Mouse (Mus musculus) erythroblast, embryonic 14.5 days (primary cell): ENCODE results near the gene Epyc. TPM values are rescaled to one million over a fixed set of nuclear protein-coding genes. Genes with fewer than 3 reads are reported as not detected.

Experiments used
- H3K27me3 ChIP-seq: 2 replicates; pipeline ENCODE4 v1.6.1; 2012; ENCODE audit warnings: inconsistent platforms; ENCODE audit not compliant: control insufficient read depth
- H3K36me3 ChIP-seq: 2 replicates; pipeline ENCODE4 v1.6.1; 2012; ENCODE audit warnings: mild to moderate bottlenecking, inconsistent platforms; ENCODE audit not compliant: control insufficient read depth
- H3K4me1 ChIP-seq: 2 replicates; pipeline ENCODE4 v1.6.1; 2012; ENCODE audit warnings: inconsistent platforms; ENCODE audit not compliant: control insufficient read depth
- H3K4me3 ChIP-seq: replicated peaks from 2 replicates; pipeline ENCODE3; 2012; ENCODE audit warnings: moderate library complexity, mild to moderate bottlenecking, inconsistent platforms
- H3K9me3 ChIP-seq: 2 replicates; pipeline ENCODE4 v1.6.1; 2012; ENCODE audit warnings: low read length, inconsistent platforms, mixed read lengths; ENCODE audit not compliant: control insufficient read depth
- GATA1 ChIP-seq: IDR thresholded peaks from 2 replicates; pipeline ENCODE4 v1.6.1; 2012; ENCODE audit warnings: low read length, inconsistent platforms, mixed read lengths
- TAL1 ChIP-seq: IDR thresholded peaks from 3 replicates; pipeline ENCODE4 v1.6.1; 2012; ENCODE audit warnings: low read length, inconsistent platforms, mixed read lengths
- polyA plus RNA-seq: library from polyadenylated mRNA; stranded (reverse); fragments of >175 nt; gene quantifications from 2 replicates; pipeline ENCODE4 v1.2.3, GENCODE M21; 2012

Gene Epyc
- polyA plus RNA-seq, 1 experiment, result not detected

GRCm38 (mm10) chr10:97641926-97642325 lies 1.9 kb upstream of the Epyc start:
- H3K4me1 ChIP-seq, result no peaks in the 10 kb centered on the region
- TF ChIP-seq TAL1, result no peak
- no peak for TF ChIP-seq GATA1

GRCm38 (mm10) chr10:97650334-97650733 lies 6.5 kb downstream of the Epyc start:
- TF ChIP-seq TAL1 (no peak), GATA1 (no peak)

More at GRCm38 (mm10) chr10:97641926-97642325, 1.9 kb upstream of the Epyc start:
- H3K27me3 ChIP-seq, result no peaks in the 10 kb centered on the region
- H3K36me3 ChIP-seq, result no peaks in the 10 kb centered on the region
- H3K4me3 ChIP-seq, result no peak overlapping the region
- H3K9me3 ChIP-seq, result 0 out of 2 replicates have a peak, but pooled peaks cover 2% of the 10 kb centered on the region

GRCm38 (mm10) chr10:97659489-97659888 lies 15.6 kb downstream of the Epyc start:
- no peak for TF ChIP-seq TAL1
- TF ChIP-seq GATA1, result no peak
- no peak overlapping the region for H3K4me3 ChIP-seq
- no peaks in the 10 kb centered on the region for H3K36me3 ChIP-seq
- no peaks in the 10 kb centered on the region for H3K4me1 ChIP-seq
- H3K27me3 ChIP-seq, result no peaks in the 10 kb centered on the region
- H3K9me3 ChIP-seq, result no peaks in the 10 kb centered on the region

More at GRCm38 (mm10) chr10:97650334-97650733, 6.5 kb downstream of the Epyc start:
- H3K27me3 ChIP-seq, result no peaks in the 10 kb centered on the region
- H3K4me1 ChIP-seq, result no peaks in the 10 kb centered on the region
- no peak overlapping the region for H3K4me3 ChIP-seq
- H3K9me3 ChIP-seq, result no peaks in the 10 kb centered on the region
- H3K36me3 ChIP-seq, result no peaks in the 10 kb centered on the region

GRCm38 (mm10) chr10:97668656-97669055 lies 24.8 kb downstream of the Epyc start:
- Histone ChIP-seq H3K9me3 (peaks cover 3% of the 10 kb centered on the region; the same call in 1 of the 2 replicates), H3K4me1 (no peaks in the 10 kb centered on the region), H3K36me3 (no peaks in the 10 kb centered on the region), H3K4me3 (no peak overlapping the region), H3K27me3 (no peaks in the 10 kb centered on the region)
- TF ChIP-seq TAL1 (no peak), GATA1 (no peak)

- Histone ChIP-seq H3K36me3 (no peaks in the 10 kb centered on the region), H3K4me3 (no peak overlapping the region), H3K4me1 (no peaks in the 10 kb centered on the region), H3K27me3 (no peaks in the 10 kb centered on the region), H3K9me3 (peaks cover 3% of the 10 kb centered on the region; the same call in 1 of the 2 replicates)
- TF ChIP-seq GATA1 (no peak), TAL1 (no peak)
Measured at GRCm38 (mm10) chr10:97670202-97670601, 26.3 kb downstream of the Epyc start.

GRCm38 (mm10) chr10:97673239-97673638 lies 29.4 kb downstream of the Epyc start:
- Histone ChIP-seq H3K27me3 (no peaks in the 10 kb centered on the region), H3K4me1 (no peaks in the 10 kb centered on the region), H3K9me3 (no peaks in the 10 kb centered on the region), H3K4me3 (no peak overlapping the region), H3K36me3 (no peaks in the 10 kb centered on the region)
- TF ChIP-seq GATA1, result no peak
- TF ChIP-seq TAL1, result no peak

GRCm38 (mm10) chr10:97682981-97683380 lies 39.1 kb downstream of the Epyc start:
- no peaks in the 10 kb centered on the region for H3K27me3 ChIP-seq
- H3K4me3 ChIP-seq, result no peak overlapping the region
- no peaks in the 10 kb centered on the region for H3K4me1 ChIP-seq
- no peak for TF ChIP-seq GATA1
- no peak for TF ChIP-seq TAL1
- no peaks in the 10 kb centered on the region for H3K36me3 ChIP-seq
- H3K9me3 ChIP-seq, result no peaks in the 10 kb centered on the region

GRCm38 (mm10) chr10:97687198-97687597 lies 43.3 kb downstream of the Epyc start:
- H3K36me3 ChIP-seq, result no peaks in the 10 kb centered on the region
- no peaks in the 10 kb centered on the region for H3K4me1 ChIP-seq
- TF ChIP-seq GATA1, result no peak
- TF ChIP-seq TAL1, result no peak
- H3K9me3 ChIP-seq, result no peaks in the 10 kb centered on the region
- H3K27me3 ChIP-seq, result no peaks in the 10 kb centered on the region
- H3K4me3 ChIP-seq, result no peak overlapping the region

- Histone ChIP-seq H3K36me3 (no peaks in the 10 kb centered on the region), H3K4me1 (no peaks in the 10 kb centered on the region), H3K27me3 (no peaks in the 10 kb centered on the region), H3K9me3 (peaks cover 16% of the 10 kb centered on the region), H3K4me3 (no peak overlapping the region)
- TF ChIP-seq GATA1, result no peak
- no peak for TF ChIP-seq TAL1
Measured at GRCm38 (mm10) chr10:97689425-97689824, 45.6 kb downstream of the Epyc start.

- H3K36me3 ChIP-seq, result no peaks in the 10 kb centered on the region
- H3K4me1 ChIP-seq, result no peaks in the 10 kb centered on the region
- no peak within 1 kb of the TSS for H3K4me3 ChIP-seq
- no peaks in the 10 kb centered on the region for H3K27me3 ChIP-seq
- peaks cover 18% of the 10 kb centered on the region for H3K9me3 ChIP-seq
- TF ChIP-seq GATA1 (no peak), TAL1 (no peak)
Measured at GRCm38 (mm10) chr10:97692913-97693312, 49.0 kb downstream of the Epyc start, which contains the start of gene Ccer1. Ccer1 (plus strand) TSS chr10:97693059.
